Mouse (Mus musculus): ENCODE data around the gene Pitpnm3. TPM values are rescaled to one million over a fixed set of nuclear protein-coding genes. Genes with fewer than 3 reads are reported as not detected.

The Pitpnm3 gene
- polyA plus RNA-seq, 1 experiment, result not detected

DNA sequence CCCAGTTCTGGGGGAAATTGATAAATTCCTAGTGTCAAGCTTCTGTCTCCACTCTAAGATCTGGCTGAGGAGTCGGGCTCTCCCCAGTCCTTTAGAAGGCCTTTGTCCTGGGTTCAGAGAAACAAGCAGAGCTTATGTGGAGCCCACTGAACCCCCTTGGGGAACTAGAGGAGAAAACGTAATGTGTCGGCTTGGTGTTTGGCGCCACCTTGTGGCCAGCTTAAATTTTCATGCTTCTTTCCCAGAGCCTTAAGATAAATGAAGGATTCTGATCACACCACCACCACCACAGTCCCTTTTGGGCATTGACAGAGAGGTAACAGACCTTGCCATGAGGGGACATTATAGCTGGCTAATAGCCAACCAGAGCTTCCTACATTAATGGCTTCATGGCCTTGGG, 97.6 kb downstream of the Pitpnm3 start:
- Histone ChIP-seq H3K27me3 (ENCODE audit: control insufficient read depth) (peaks cover 21% of the 10 kb centered on the region), H3K36me3 (ENCODE audit: control insufficient read depth) (no peaks in the 10 kb centered on the region), H3K9me3 (ENCODE audit: control insufficient read depth, low read length) (no peaks in the 10 kb centered on the region), H3K4me1 (ENCODE audit: control insufficient read depth) (peaks cover 15% of the 10 kb centered on the region), H3K4me3 (replicated peaks) (no peak overlapping the region)
- no peak for TF ChIP-seq TAL1 (IDR thresholded peaks at IDR 0.05; ENCODE audit: low read length)

DNA sequence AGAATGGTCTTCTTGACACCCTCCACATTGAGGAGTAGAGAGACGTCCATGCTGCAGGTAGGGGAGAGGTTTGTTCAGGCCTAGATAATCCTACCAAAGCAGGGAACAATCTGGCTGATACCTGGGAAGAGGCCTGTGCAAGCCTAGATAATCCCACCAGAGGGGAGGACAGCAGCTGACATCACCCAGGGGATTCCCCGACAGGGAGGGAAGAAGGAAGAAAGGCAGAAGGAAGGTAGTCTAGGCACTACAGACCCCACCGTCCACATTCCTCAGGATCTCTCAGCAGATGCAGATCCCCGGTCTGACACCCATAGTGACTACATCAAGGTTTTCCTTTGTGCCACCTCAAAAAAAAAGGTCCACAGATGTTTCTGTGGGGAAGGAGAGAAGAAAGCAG, 98.2 kb downstream of the Pitpnm3 start, which contains the start of gene Aipl1:
Gene Aipl1, minus strand, starts transcription at position 101 of the 400 bp plus-strand sequence.
- Histone ChIP-seq H3K4me3 (replicated peaks) (no peak within 1 kb of the TSS), H3K9me3 (ENCODE audit: control insufficient read depth, low read length) (no peaks in the 10 kb centered on the region), H3K36me3 (ENCODE audit: control insufficient read depth) (no peaks in the 10 kb centered on the region), H3K27me3 (ENCODE audit: control insufficient read depth) (peaks cover 15% of the 10 kb centered on the region), H3K4me1 (ENCODE audit: control insufficient read depth) (peaks cover 9% of the 10 kb centered on the region)
- TF ChIP-seq TAL1 (IDR thresholded peaks at IDR 0.05; ENCODE audit: low read length), result no peak
- no peak for TF ChIP-seq GATA1 (IDR thresholded peaks at IDR 0.05; ENCODE audit: low read length)

DNA sequence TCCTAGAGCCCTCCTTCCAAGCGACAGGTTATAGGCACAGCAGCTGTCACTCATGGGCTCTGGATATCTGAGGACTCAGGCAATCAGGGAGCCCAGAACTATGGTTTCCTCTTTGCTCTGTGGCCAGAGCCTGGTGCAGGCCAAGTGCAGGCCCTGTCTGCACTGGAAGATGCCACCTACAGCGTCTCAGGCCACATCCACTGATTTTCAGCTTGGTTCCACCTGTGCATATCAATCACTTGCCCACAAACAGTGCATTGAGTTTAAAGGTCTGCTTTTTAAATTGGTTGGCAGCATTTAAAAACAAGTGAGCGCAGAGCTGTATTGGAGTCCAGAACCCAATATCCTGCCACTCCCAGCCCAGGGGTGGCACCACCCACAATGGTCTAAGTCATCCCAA, 103.0 kb downstream of the Pitpnm3 start:
- TF ChIP-seq GATA1 (IDR thresholded peaks at IDR 0.05; ENCODE audit: low read length), result no peak
- no peak for TF ChIP-seq TAL1 (IDR thresholded peaks at IDR 0.05; ENCODE audit: low read length)
- peaks cover 8% of the 10 kb centered on the region for H3K27me3 ChIP-seq (ENCODE audit: control insufficient read depth)
- H3K9me3 ChIP-seq (ENCODE audit: control insufficient read depth, low read length), result no peaks in the 10 kb centered on the region
- no peaks in the 10 kb centered on the region for H3K4me1 ChIP-seq (ENCODE audit: control insufficient read depth)
- no peaks in the 10 kb centered on the region for H3K36me3 ChIP-seq (ENCODE audit: control insufficient read depth)
- no peak overlapping the region for H3K4me3 ChIP-seq (replicated peaks)

DNA sequence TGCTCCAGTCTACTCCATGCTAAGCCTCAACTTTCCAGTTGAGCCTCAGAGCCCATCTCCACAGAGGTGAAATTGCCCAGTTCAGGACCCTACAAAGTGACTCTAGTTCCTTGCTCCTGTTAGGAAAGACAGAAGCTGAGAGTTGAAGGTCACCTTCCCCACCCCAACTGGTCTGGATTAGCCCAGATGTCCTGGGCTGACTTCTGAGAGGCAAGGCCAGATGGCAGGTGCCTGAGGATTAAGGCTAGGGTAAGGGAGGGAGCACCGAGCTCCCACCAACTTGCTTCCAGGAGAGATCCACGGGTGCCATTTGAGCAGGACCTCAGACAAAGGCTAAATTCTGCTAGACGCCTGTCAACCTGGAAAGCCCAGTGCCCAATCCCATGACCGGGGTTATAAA, 103.5 kb downstream of the Pitpnm3 start:
- Histone ChIP-seq H3K4me3 (replicated peaks) (no peak overlapping the region), H3K27me3 (ENCODE audit: control insufficient read depth) (peaks cover 3% of the 10 kb centered on the region), H3K36me3 (ENCODE audit: control insufficient read depth) (no peaks in the 10 kb centered on the region), H3K9me3 (ENCODE audit: control insufficient read depth, low read length) (no peaks in the 10 kb centered on the region), H3K4me1 (ENCODE audit: control insufficient read depth) (no peaks in the 10 kb centered on the region)
- TF ChIP-seq TAL1 (IDR thresholded peaks at IDR 0.05; ENCODE audit: low read length), result no peak
- no peak for TF ChIP-seq GATA1 (IDR thresholded peaks at IDR 0.05; ENCODE audit: low read length)

DNA sequence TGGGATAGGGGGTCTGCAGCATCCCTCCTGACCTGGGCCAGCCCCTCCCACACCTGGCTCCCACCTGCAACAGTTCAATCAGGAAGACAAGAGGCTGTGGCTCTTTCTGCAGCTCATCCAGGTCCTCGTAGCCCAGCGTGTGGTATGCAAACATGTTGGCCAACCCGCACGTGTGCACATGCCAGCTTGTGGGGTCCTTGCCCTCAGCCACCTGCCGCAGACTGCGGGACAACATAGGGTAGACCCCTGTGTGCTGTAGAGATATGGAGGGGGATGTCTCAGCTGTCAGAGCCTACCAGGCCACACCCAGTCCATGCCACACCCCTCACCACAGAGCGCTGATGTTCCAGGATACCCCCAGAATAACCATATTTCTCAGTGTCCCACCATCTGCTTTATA, 104.2 kb downstream of the Pitpnm3 start:
- no peaks in the 10 kb centered on the region for H3K4me1 ChIP-seq (ENCODE audit: control insufficient read depth)
- H3K36me3 ChIP-seq (ENCODE audit: control insufficient read depth), result no peaks in the 10 kb centered on the region
- no peak overlapping the region for H3K4me3 ChIP-seq (replicated peaks)
- H3K27me3 ChIP-seq (ENCODE audit: control insufficient read depth), result peaks cover 3% of the 10 kb centered on the region
- no peak for TF ChIP-seq GATA1 (IDR thresholded peaks at IDR 0.05; ENCODE audit: low read length)
- no peak for TF ChIP-seq TAL1 (IDR thresholded peaks at IDR 0.05; ENCODE audit: low read length)
- H3K9me3 ChIP-seq (ENCODE audit: control insufficient read depth, low read length), result no peaks in the 10 kb centered on the region

DNA sequence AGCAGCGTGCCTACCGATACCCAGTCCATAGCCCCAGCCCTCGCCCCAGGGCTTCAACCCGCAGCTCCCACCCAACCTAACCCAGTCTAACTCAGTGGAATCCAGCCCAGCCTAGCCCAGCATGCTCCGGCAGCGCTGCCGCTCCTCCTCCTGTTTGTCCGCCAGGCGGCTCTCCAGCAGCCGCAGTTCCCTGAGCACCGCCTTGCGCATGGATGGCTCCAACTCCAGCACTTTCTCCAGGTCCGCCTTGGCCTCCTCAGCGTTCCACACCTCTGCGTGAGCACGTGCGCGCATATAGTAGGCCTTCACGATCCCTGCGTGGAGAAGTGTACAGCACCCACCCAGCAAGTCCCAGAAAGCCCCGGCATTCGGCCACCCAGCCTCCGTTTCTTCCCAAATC, 106.4 kb downstream of the Pitpnm3 start:
- TF ChIP-seq TAL1 (IDR thresholded peaks at IDR 0.05; ENCODE audit: low read length), result no peak
- no peak for TF ChIP-seq GATA1 (IDR thresholded peaks at IDR 0.05; ENCODE audit: low read length)
- H3K36me3 ChIP-seq (ENCODE audit: control insufficient read depth), result no peaks in the 10 kb centered on the region
- peaks cover 3% of the 10 kb centered on the region for H3K27me3 ChIP-seq (ENCODE audit: control insufficient read depth)
- no peak overlapping the region for H3K4me3 ChIP-seq (replicated peaks)
- no peaks in the 10 kb centered on the region for H3K9me3 ChIP-seq (ENCODE audit: control insufficient read depth, low read length)
- H3K4me1 ChIP-seq (ENCODE audit: control insufficient read depth), result no peaks in the 10 kb centered on the region

DNA sequence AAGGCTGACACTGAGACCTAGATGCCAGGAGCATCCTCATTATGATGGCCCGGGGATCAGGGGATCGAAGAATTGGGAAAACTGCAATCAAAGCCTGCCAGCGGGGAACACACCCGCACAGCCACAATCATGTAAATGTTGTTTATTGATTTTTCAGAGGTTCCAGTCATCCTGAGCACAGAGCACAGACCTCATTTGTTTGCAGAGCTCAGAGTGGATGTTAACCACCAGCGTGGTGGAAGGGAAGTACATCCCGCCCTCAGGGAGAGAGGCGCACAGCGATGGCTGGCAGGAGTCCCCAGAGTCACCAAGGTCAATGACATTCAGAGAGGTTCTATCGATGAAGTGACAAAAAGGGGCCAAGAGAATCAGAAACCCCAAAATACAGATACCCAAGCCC, 107.7 kb downstream of the Pitpnm3 start:
- TF ChIP-seq GATA1 (IDR thresholded peaks at IDR 0.05; ENCODE audit: low read length), result no peak
- TF ChIP-seq TAL1 (IDR thresholded peaks at IDR 0.05; ENCODE audit: low read length), result no peak
- H3K9me3 ChIP-seq (ENCODE audit: control insufficient read depth, low read length), result no peaks in the 10 kb centered on the region
- no peaks in the 10 kb centered on the region for H3K36me3 ChIP-seq (ENCODE audit: control insufficient read depth)
- no peak overlapping the region for H3K4me3 ChIP-seq (replicated peaks)
- peaks cover 3% of the 10 kb centered on the region for H3K27me3 ChIP-seq (ENCODE audit: control insufficient read depth)
- H3K4me1 ChIP-seq (ENCODE audit: control insufficient read depth), result no peaks in the 10 kb centered on the region

DNA sequence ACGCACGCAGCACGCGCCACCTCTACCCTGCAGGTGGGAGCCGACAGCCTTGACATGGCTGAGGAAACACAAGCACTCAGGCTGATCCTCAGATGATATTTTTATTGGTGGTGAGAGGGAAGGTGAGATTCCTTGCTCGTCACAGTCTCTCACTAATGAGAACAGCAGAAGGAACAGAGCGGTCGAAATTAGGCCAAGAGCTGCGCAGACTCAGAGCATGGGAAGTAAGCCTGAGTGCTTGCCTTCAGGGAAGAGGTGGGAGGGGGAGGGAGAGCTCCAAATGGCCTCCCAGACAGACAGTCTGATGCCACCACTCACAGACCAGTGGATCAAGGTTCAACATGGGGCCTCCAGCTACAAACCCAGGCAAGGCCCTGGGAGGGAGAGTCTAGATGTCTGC, 109.1 kb downstream of the Pitpnm3 start:
- peaks cover 3% of the 10 kb centered on the region for H3K27me3 ChIP-seq (ENCODE audit: control insufficient read depth)
- no peaks in the 10 kb centered on the region for H3K9me3 ChIP-seq (ENCODE audit: control insufficient read depth, low read length)
- no peaks in the 10 kb centered on the region for H3K36me3 ChIP-seq (ENCODE audit: control insufficient read depth)
- H3K4me1 ChIP-seq (ENCODE audit: control insufficient read depth), result no peaks in the 10 kb centered on the region; the same call in 1 of the 2 replicates
- no peak overlapping the region for H3K4me3 ChIP-seq (replicated peaks)
- TF ChIP-seq GATA1 (IDR thresholded peaks at IDR 0.05; ENCODE audit: low read length) (no peak), TAL1 (IDR thresholded peaks at IDR 0.05; ENCODE audit: low read length) (no peak)

DNA sequence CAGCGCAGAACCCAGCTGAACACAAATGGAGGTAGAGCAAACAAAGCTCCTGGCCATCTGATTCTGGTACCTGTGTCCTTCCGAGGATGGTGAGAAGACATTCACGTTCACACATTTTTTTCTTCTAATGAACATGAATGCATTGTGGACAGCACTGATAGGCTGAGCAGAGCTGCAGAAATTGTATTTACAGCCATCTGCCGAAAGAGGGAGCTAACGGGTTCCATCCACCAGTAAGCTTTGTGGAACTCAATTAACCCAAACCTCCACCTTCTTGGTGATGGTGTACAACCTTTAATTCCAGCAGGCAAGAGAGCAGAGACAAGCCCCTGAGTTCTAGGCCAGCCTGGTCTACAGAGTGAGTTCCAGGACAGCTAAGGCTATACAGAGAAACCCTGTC, 109.7 kb downstream of the Pitpnm3 start:
- no peaks in the 10 kb centered on the region for H3K9me3 ChIP-seq (ENCODE audit: control insufficient read depth, low read length)
- H3K4me1 ChIP-seq (ENCODE audit: control insufficient read depth), result peaks cover 5% of the 10 kb centered on the region
- H3K27me3 ChIP-seq (ENCODE audit: control insufficient read depth), result peaks cover 3% of the 10 kb centered on the region
- TF ChIP-seq GATA1 (IDR thresholded peaks at IDR 0.05; ENCODE audit: low read length), result no peak
- TF ChIP-seq TAL1 (IDR thresholded peaks at IDR 0.05; ENCODE audit: low read length), result no peak
- H3K4me3 ChIP-seq (replicated peaks), result no peak overlapping the region
- no peaks in the 10 kb centered on the region for H3K36me3 ChIP-seq (ENCODE audit: control insufficient read depth)

DNA sequence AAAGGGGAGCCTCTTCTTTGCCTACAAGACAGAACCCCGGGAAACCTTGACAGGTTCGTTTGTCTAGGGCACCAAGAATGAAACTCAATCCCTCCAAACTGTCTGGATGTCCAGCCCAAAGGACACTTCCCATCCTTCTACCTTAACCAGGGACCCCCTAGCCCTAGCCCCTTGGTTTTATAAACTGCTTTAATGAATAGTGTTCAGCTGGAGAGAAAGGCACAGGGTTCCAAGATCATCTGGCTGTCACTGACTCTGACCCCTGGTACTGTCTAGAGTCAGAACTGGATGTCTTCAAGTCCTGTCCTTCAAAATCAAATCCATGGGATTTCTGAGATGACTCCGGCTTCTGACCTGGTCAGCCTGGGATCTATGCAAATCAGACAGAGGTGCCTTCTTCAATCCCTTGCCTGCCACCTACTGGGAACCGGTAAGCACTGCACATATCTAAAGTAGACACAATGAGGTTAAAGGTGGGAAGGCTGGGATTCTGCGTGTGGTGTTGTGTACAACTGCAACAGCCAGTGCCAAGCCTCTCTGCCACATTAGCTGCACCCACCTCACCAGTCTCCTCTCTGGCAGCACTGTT, 111.3 kb downstream of the Pitpnm3 start:
- no peaks in the 10 kb centered on the region for H3K36me3 ChIP-seq (ENCODE audit: control insufficient read depth)
- H3K27me3 ChIP-seq (ENCODE audit: control insufficient read depth), result peaks cover 3% of the 10 kb centered on the region
- TF ChIP-seq TAL1 (IDR thresholded peaks at IDR 0.05; ENCODE audit: low read length) (no peak), GATA1 (IDR thresholded peaks at IDR 0.05; ENCODE audit: low read length) (no peak)
- no peak overlapping the region for H3K4me3 ChIP-seq (replicated peaks)
- H3K4me1 ChIP-seq (ENCODE audit: control insufficient read depth), result peaks cover 7% of the 10 kb centered on the region
- H3K9me3 ChIP-seq (ENCODE audit: control insufficient read depth, low read length), result no peaks in the 10 kb centered on the region
